In the genomic region with DNA sequence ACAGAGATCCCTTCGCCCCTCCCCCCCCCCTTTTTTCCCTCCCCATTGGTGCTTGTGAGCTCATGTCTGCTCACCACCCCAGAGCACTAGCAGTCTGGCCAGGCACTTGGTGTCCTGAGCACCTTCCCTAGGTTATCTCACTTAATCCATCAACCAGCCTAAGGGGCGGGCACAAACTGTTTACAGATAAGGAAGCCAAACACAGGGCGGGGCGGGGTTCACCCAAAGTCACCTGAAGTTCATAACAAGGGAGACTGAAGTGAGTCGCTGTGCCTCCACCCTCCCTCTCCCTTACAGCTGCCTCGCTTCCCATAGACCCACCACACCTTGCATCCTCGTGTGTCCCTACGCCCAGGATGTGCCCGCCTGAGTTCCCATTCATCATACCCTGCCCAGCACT, we compare ENCODE assay signal across 19 mouse cellular contexts. TPM values are rescaled to one million over a fixed set of nuclear protein-coding genes. Genes with fewer than 3 reads are reported as not detected.
DNase-seq lines count a peak whose midpoint lies in the region; ATAC-seq lines count a peak whose summit lies in the region.
"Had no signal": no experiment of that assay in that cellular context is flagged by ENCODE, and none has a peak within 500 bp of the region (broad histone marks: within the 10 kb centered on the region; RNA-seq: fewer than 3 reads in every experiment).

No protein-coding gene starts in this region.

- no peak overlapping the region for H3K27ac ChIP-seq in heart, embryonic 11.5 days (ENCODE audit: low read depth, low read length)
- no peak overlapping the region for H3K27ac ChIP-seq in stomach, embryonic 16.5 days (ENCODE audit: low read length)
- H3K27ac ChIP-seq in forebrain, embryonic 15.5 days (replicated peaks) = no peak overlapping the region
- H3K27ac ChIP-seq: hindbrain, embryonic 15.5 days had no signal

- H3K36me3 ChIP-seq in heart, embryonic 11.5 days (ENCODE audit: control insufficient read depth, insufficient read depth, low read length) = no peaks in the 10 kb centered on the region
- no peaks in the 10 kb centered on the region for H3K36me3 ChIP-seq in stomach, embryonic 16.5 days (ENCODE audit: control insufficient read depth, insufficient read depth, low read length)
- H3K36me3 ChIP-seq in forebrain, embryonic 15.5 days = no peaks in the 10 kb centered on the region
- H3K36me3 ChIP-seq: heart, embryonic 13.5 days; hindbrain, embryonic 15.5 days had no signal

- no peaks in the 10 kb centered on the region for H3K27me3 ChIP-seq in heart, embryonic 11.5 days (ENCODE audit: control insufficient read depth, insufficient read depth, low read length)
- H3K27me3 ChIP-seq in stomach, embryonic 16.5 days (ENCODE audit: control insufficient read depth, insufficient read depth, low read length) = no peaks in the 10 kb centered on the region
- H3K27me3 ChIP-seq in forebrain, embryonic 15.5 days = no peaks in the 10 kb centered on the region
- H3K27me3 ChIP-seq: heart, embryonic 13.5 days; hindbrain, embryonic 15.5 days had no signal

- ATAC-seq in heart, embryonic 11.5 days (replicated peaks; ENCODE audit: insufficient number of reproducible peaks, low FRiP score, low TSS enrichment) = 0 out of 2 replicates have a peak, but pooled peaks have one; percentile 39
- ATAC-seq in stomach, embryonic 16.5 days (ENCODE audit: insufficient read depth, low FRiP score) = peak; percentile 85; the same call in 1 of the 2 replicates
- ATAC-seq in forebrain, embryonic 15.5 days (replicated peaks) = no peak
- ATAC-seq: CD4-positive, CD25-positive, alpha-beta regulatory T cell, adult 4 months; forebrain, embryonic 14.5 days had no signal

- WGBS in heart, embryonic 11.5 days (ENCODE audit: insufficient replicate concordance) = 65% methylated on average over 9 of the region's 9 CpGs
- 49% methylated on average over 8 of the region's 9 CpGs for WGBS in stomach, embryonic 16.5 days
- 91% methylated on average over 9 of the region's 9 CpGs for WGBS in forebrain, embryonic 15.5 days

- no peak for DNase-seq in heart, adult 11 months
- DNase-seq in urinary bladder, adult 18-20 months (ENCODE audit: low spot score in 2 of 2) = peak; percentile 63 to 77
- no peak for DNase-seq in urinary bladder, postnatal 10 days (ENCODE audit: low spot score)
- DNase-seq in thymus, postnatal 36 days = no peak
- DNase-seq in adrenal gland, postnatal 10 days = no peak
- DNase-seq: adrenal gland, adult 8-10 months; cerebellum, adult 11 months; cerebellum, postnatal 14 days; heart, postnatal 36 days; kidney, adult 8-10 months; spleen, adult 18-20 months had no signal

- H3K4me3 ChIP-seq in heart, embryonic 11.5 days (ENCODE audit: low read depth, low read length) = no peak overlapping the region
- no peak overlapping the region for H3K4me3 ChIP-seq in stomach, embryonic 16.5 days (replicated peaks; ENCODE audit: low read length)
- H3K4me3 ChIP-seq in forebrain, embryonic 15.5 days = no peak overlapping the region
- H3K4me3 ChIP-seq: heart, embryonic 13.5 days; hindbrain, embryonic 15.5 days had no signal

- no peak overlapping the region for H3K4me2 ChIP-seq in heart, embryonic 11.5 days
- no peak overlapping the region for H3K4me2 ChIP-seq in stomach, embryonic 16.5 days (ENCODE audit: low read depth, low read length)
- no peak overlapping the region for H3K4me2 ChIP-seq in forebrain, embryonic 15.5 days (replicated peaks)
- H3K4me2 ChIP-seq: heart, embryonic 13.5 days; hindbrain, embryonic 15.5 days had no signal

- H3K4me1 ChIP-seq in heart, embryonic 11.5 days (ENCODE audit: control insufficient read depth, insufficient read depth, low read length) = no peaks in the 10 kb centered on the region
- H3K4me1 ChIP-seq in stomach, embryonic 16.5 days (ENCODE audit: control insufficient read depth, insufficient read depth, low read length) = no peaks in the 10 kb centered on the region
- H3K4me1 ChIP-seq in forebrain, embryonic 15.5 days = no peaks in the 10 kb centered on the region
- H3K4me1 ChIP-seq: hindbrain, embryonic 15.5 days had no signal

- no peak overlapping the region for H3K9ac ChIP-seq in heart, embryonic 11.5 days (ENCODE audit: low read depth, low read length)
- H3K9ac ChIP-seq in stomach, embryonic 16.5 days (ENCODE audit: low read length) = no peak overlapping the region
- no peak overlapping the region for H3K9ac ChIP-seq in forebrain, embryonic 15.5 days (replicated peaks)
- H3K9ac ChIP-seq: heart, embryonic 13.5 days; hindbrain, embryonic 15.5 days had no signal

- no peaks in the 10 kb centered on the region for H3K9me3 ChIP-seq in heart, embryonic 11.5 days (replicated peaks; ENCODE audit: control insufficient read depth, low read length)
- H3K9me3 ChIP-seq in stomach, embryonic 16.5 days (replicated peaks; ENCODE audit: control insufficient read depth, low read length) = no peaks in the 10 kb centered on the region
- no peaks in the 10 kb centered on the region for H3K9me3 ChIP-seq in forebrain, embryonic 15.5 days
- H3K9me3 ChIP-seq: heart, embryonic 13.5 days; hindbrain, embryonic 15.5 days had no signal

RNA-seq across cellular contexts. Expression of a gene that starts 41.7 kb away (rescaled TPM):
- 5.7 and 7.2 TPM in 2 replicates for polyA plus RNA-seq in heart, embryonic 11.5 days (2014; fragmentation: Nextera tagmentation; extraction: Ambion mirVana)
- polyA plus RNA-seq in stomach, embryonic 16.5 days (2015; fragmentation: Nextera tagmentation; extraction: Ambion mirVana) = 9.1 and 10.2 TPM in 2 replicates
- 2.7 and 3.5 TPM in 2 replicates for polyA plus RNA-seq in forebrain, embryonic 15.5 days (2015; fragmentation: Nextera tagmentation; extraction: Ambion mirVana)
- total RNA-seq in adrenal gland, postnatal 10 days (2021) = 1 to 10 TPM; 6.4 to 7.0 TPM
- total RNA-seq: megakaryocyte-erythroid progenitor cell, adult 5-6 weeks had no signal
- polyA plus RNA-seq: CD4-positive, CD25-positive, alpha-beta regulatory T cell, adult 4 months had no signal

Comparison
In these comparisons a context has a peak if more than half of its experiments do, and no peak if none do; other contexts are left out.
1. DNase-seq: peak in urinary bladder, adult 18-20 months (2 of 2); none in heart, adult 11 months (single experiment), urinary bladder, postnatal 10 days (single experiment), thymus, postnatal 36 days (0 of 2) and adrenal gland, postnatal 10 days (single experiment).